Mouse (Mus musculus) CH12.LX (cell line): ENCODE results near the gene Fam71e1. TPM values are rescaled to one million over a fixed set of nuclear protein-coding genes. Genes with fewer than 3 reads are reported as not detected.

Experiments used
- DNase-seq: peaks from one replicate; pipeline ENCODE4 v3.0.0-alpha.2; 2013; ENCODE audit errors: extremely low read depth
- H3K27ac ChIP-seq: 2 replicates; pipeline ENCODE4 v1.5.1; 2012; ENCODE audit warnings: low read depth, mild to moderate bottlenecking, control low read depth, moderate library complexity; ENCODE audit not compliant: insufficient read depth
- H3K27me3 ChIP-seq: replicated peaks from 2 replicates; pipeline ENCODE3; 2012; ENCODE audit warnings: inconsistent platforms
- H3K36me3 ChIP-seq, 2 experiments: replicated peaks in 1 of 2; 2 replicates each; pipeline versions ENCODE3 to v1.6.1; 2012; ENCODE audit warnings: inconsistent platforms in 1 of 2, low read length in 1 of 2, mild to moderate bottlenecking in 1 of 2, mixed read lengths in 1 of 2, moderate library complexity in 1 of 2; ENCODE audit not compliant: control insufficient read depth in 1 of 2, insufficient read depth in 1 of 2
- H3K4me1 ChIP-seq, 2 experiments: 2 replicates each; pipeline ENCODE4 v1.6.1; 2012; ENCODE audit warnings: inconsistent platforms in 1 of 2, moderate library complexity in 1 of 2; ENCODE audit not compliant: insufficient read depth in 2 of 2, control insufficient read depth in 1 of 2
- H3K4me2 ChIP-seq: 2 replicates; pipeline ENCODE4 v1.6.1; 2012; ENCODE audit warnings: low read depth, mild to moderate bottlenecking, control low read depth; ENCODE audit not compliant: poor library complexity, insufficient read depth, severe bottlenecking
- H3K4me3 ChIP-seq, 3 experiments: fragments of 150-350 bp in 1 of 3; sonication (generic) in 1 of 3; replicated peaks in 1 of 3; 2 replicates each; pipeline versions ENCODE3 to v1.5.1; 2011 to 2012; ENCODE audit warnings: low read depth in 2 of 3, low read length in 2 of 3, mild to moderate bottlenecking in 2 of 3, moderate library complexity in 2 of 3, control low read depth in 1 of 3, improper control_type of control experiment in 1 of 3, inconsistent platforms in 1 of 3, mixed read lengths in 1 of 3; ENCODE audit not compliant: poor library complexity in 1 of 3
- H3K79me2 ChIP-seq: replicated peaks from 2 replicates; pipeline ENCODE4 v1.6.1; 2012; ENCODE audit warnings: mild to moderate bottlenecking, moderate library complexity; ENCODE audit not compliant: control insufficient read depth, poor library complexity, insufficient read depth, severe bottlenecking; ENCODE audit errors: extremely low read depth
- H3K9ac ChIP-seq: 2 replicates; pipeline ENCODE4 v1.6.1; 2012; ENCODE audit warnings: low read depth, mild to moderate bottlenecking, control low read depth, moderate library complexity; ENCODE audit not compliant: insufficient read depth
- H3K9me3 ChIP-seq: replicated peaks from 2 replicates; pipeline ENCODE3; 2012; ENCODE audit warnings: low read length, inconsistent platforms, mixed read lengths
- BHLHE40 ChIP-seq: IDR thresholded peaks from 2 replicates; pipeline ENCODE4 v1.6.1; 2011; ENCODE audit warnings: mild to moderate bottlenecking, low read depth, low read length, improper control_type of control experiment
- CHD2 ChIP-seq: IDR thresholded peaks from 2 replicates; pipeline ENCODE4 v1.6.1; 2011; ENCODE audit warnings: low read length, improper control_type of control experiment
- CTCF ChIP-seq, 2 experiments: IDR thresholded peaks in 1 of 2; conservative IDR thresholded peaks in 1 of 2; 2 replicates each; pipeline ENCODE4 v1.5.1; 2011 to 2012; ENCODE audit warnings: low read depth in 2 of 2, low read length in 2 of 2, improper control_type of control experiment in 1 of 2, inconsistent platforms in 1 of 2, mild to moderate bottlenecking in 1 of 2, moderate library complexity in 1 of 2
- E2F4 ChIP-seq: IDR thresholded peaks from 2 replicates; pipeline ENCODE4 v1.6.1; 2011; ENCODE audit warnings: low read depth, low read length, improper control_type of control experiment; ENCODE audit not compliant: insufficient replicate concordance
- ELF1 ChIP-seq: IDR thresholded peaks from 2 replicates; pipeline ENCODE4 v1.6.1; 2014; ENCODE audit warnings: low read depth, mild to moderate bottlenecking, inconsistent platforms, low read length, improper control_type of control experiment
- EP300 ChIP-seq: IDR thresholded peaks from 2 replicates; pipeline ENCODE4 v1.6.1; 2011; ENCODE audit warnings: low read length, improper control_type of control experiment
- ETS1 ChIP-seq: conservative IDR thresholded peaks from 2 replicates; pipeline ENCODE4 v1.6.1; 2012; ENCODE audit warnings: low read depth, mild to moderate bottlenecking, inconsistent platforms, low read length, improper control_type of control experiment, moderate library complexity
- HCFC1 ChIP-seq: IDR thresholded peaks from 2 replicates; pipeline ENCODE4 v1.6.1; 2012; ENCODE audit warnings: low read depth, mild to moderate bottlenecking, inconsistent platforms, low read length, improper control_type of control experiment
- IRF4 ChIP-seq: IDR thresholded peaks from 2 replicates; pipeline ENCODE4 v1.6.1; 2014; ENCODE audit warnings: low read depth, mild to moderate bottlenecking, inconsistent platforms, low read length, improper control_type of control experiment
- JUND ChIP-seq: conservative IDR thresholded peaks from 2 replicates; pipeline ENCODE4 v1.6.1; 2011; ENCODE audit warnings: low read depth, low read length, improper control_type of control experiment
- KAT2A ChIP-seq: IDR thresholded peaks from 2 replicates; pipeline ENCODE4 v1.6.1; 2012; ENCODE audit warnings: low read length, improper control_type of control experiment, inconsistent platforms; ENCODE audit not compliant: insufficient replicate concordance
- MAFK ChIP-seq: IDR thresholded peaks from 2 replicates; pipeline ENCODE4 v1.6.1; 2011; ENCODE audit warnings: low read length, improper control_type of control experiment; ENCODE audit not compliant: insufficient replicate concordance
- MAX ChIP-seq: IDR thresholded peaks from 2 replicates; pipeline ENCODE4 v1.6.1; 2011; ENCODE audit warnings: low read length, improper control_type of control experiment
- MEF2A ChIP-seq: IDR thresholded peaks from 2 replicates; pipeline ENCODE4 v1.6.1; 2014; ENCODE audit warnings: low read depth, mild to moderate bottlenecking, inconsistent platforms, low read length, improper control_type of control experiment, borderline replicate concordance
- MYC ChIP-seq: IDR thresholded peaks from 2 replicates; pipeline ENCODE4 v1.6.1; 2011; ENCODE audit warnings: low read depth, mild to moderate bottlenecking, improper control_type of control experiment, low read length
- NELFE ChIP-seq: IDR thresholded peaks from 2 replicates; pipeline ENCODE4 v1.6.1; 2011; ENCODE audit warnings: low read depth, low read length, improper control_type of control experiment
- NRF1 ChIP-seq: IDR thresholded peaks from 2 replicates; pipeline ENCODE4 v1.6.1; 2014; ENCODE audit warnings: low read depth, mild to moderate bottlenecking, inconsistent platforms, low read length, improper control_type of control experiment, moderate library complexity
- PAX5 ChIP-seq: IDR thresholded peaks from 2 replicates; pipeline ENCODE4 v1.6.1; 2012; ENCODE audit warnings: low read length, inconsistent platforms, mixed read lengths
- POLR2A ChIP-seq: IDR thresholded peaks from 2 replicates; pipeline ENCODE4 v1.6.1; 2011; ENCODE audit warnings: low read depth, mild to moderate bottlenecking, improper control_type of control experiment, low read length
- POLR2AphosphoS2 ChIP-seq: IDR thresholded peaks from 2 replicates; pipeline ENCODE4 v1.6.1; 2011; ENCODE audit warnings: low read depth, low read length, improper control_type of control experiment
- RAD21 ChIP-seq: IDR thresholded peaks from 2 replicates; pipeline ENCODE4 v1.6.1; 2011; ENCODE audit warnings: low read depth, mild to moderate bottlenecking, low read length, improper control_type of control experiment, moderate library complexity
- RCOR1 ChIP-seq: conservative IDR thresholded peaks from 2 replicates; pipeline ENCODE4 v1.6.1; 2012; ENCODE audit warnings: low read depth, mild to moderate bottlenecking, inconsistent platforms, low read length, improper control_type of control experiment
- SIN3A ChIP-seq: IDR thresholded peaks from 2 replicates; pipeline ENCODE4 v1.6.1; 2012; ENCODE audit warnings: low read length, improper control_type of control experiment, inconsistent platforms
- TCF12 ChIP-seq: IDR thresholded peaks from 2 replicates; pipeline ENCODE4 v1.6.1; 2014; ENCODE audit warnings: low read depth, mild to moderate bottlenecking, inconsistent platforms, low read length, improper control_type of control experiment
- UBTF ChIP-seq: IDR thresholded peaks from 2 replicates; pipeline ENCODE4 v1.6.1; 2012; ENCODE audit warnings: low read depth, mild to moderate bottlenecking, inconsistent platforms, low read length, improper control_type of control experiment, moderate library complexity
- ZC3H11A ChIP-seq: IDR thresholded peaks from 2 replicates; pipeline ENCODE4 v1.6.1; 2012; ENCODE audit warnings: low read depth, mild to moderate bottlenecking, inconsistent platforms, low read length, improper control_type of control experiment
- ZKSCAN1 ChIP-seq: IDR thresholded peaks from 2 replicates; pipeline ENCODE4 v1.6.1; 2012; ENCODE audit warnings: low read depth, inconsistent platforms, low read length, improper control_type of control experiment, borderline replicate concordance
- ZMIZ1 ChIP-seq: IDR thresholded peaks from 2 replicates; pipeline ENCODE4 v1.6.1; 2012; ENCODE audit warnings: low read depth, mild to moderate bottlenecking, inconsistent platforms, low read length, improper control_type of control experiment
- ZNF384 ChIP-seq: IDR thresholded peaks from 2 replicates; pipeline ENCODE4 v1.6.1; 2012; ENCODE audit warnings: low read depth, low read length, improper control_type of control experiment, inconsistent platforms
- dilution Hi-C: fragments of 300-500 bp; cut with MboI; formaldehyde crosslinking; loops from 2 replicates; pipeline ENCODE4 v1.14.3; 2020; ENCODE audit warnings: low sequenced_read_pairs; ENCODE audit not compliant: extremely low pct_unique_long_range_greater_than_20kb, extremely low pct_ligation_motif_present
- in situ Hi-C: fragments of 300-500 bp; cut with MboI; formaldehyde crosslinking; loops from 3 replicates; pipeline ENCODE4 v1.14.3; 2019; ENCODE audit warnings: low sequenced_read_pairs, low pct_ligation_motif_present, low pct_unique_long_range_greater_than_20kb, mixed read lengths
- polyA plus RNA-seq: library from polyadenylated mRNA; unstranded; fragments of >175 nt; gene quantifications from 2 replicates; pipeline ENCODE4 v1.2.1, GENCODE M21; 2012; ENCODE audit warnings: low read depth; ENCODE audit not compliant: insufficient read length
- total RNA-seq, 2 experiments: library from RNA; depleted of rRNA; stranded (reverse); fragments of 300-350 nt in 1 of 2; fragments of >200 nt in 1 of 2; gene quantifications; 2 replicates each; pipeline ENCODE4 v1.2.3; 2012 to 2014

Fam71e1 gene
- total and polyA plus RNA-seq, 3 experiments: 0.39 to 1.2 TPM; not detected in 1

DNA sequence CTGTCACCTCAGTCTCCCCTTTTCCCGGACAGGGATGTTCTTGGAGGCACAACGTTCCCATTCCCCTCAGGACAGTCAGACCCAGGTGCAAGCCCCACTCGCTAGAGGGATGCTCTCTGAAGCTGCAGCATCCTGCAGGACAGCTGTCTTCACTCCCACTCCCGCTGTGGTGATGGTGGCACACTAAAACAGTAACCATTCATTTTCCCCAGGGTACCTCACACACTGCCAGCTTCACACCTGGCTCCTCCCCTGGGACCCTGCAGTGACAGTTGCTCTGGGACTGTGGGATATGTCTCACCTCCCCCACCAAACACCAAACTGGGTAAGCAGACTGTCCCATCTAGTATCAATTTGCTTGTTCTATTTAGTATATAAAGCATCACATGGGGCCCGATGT lies 51.3 kb downstream of the Fam71e1 start:
- Histone ChIP-seq H3K9ac (peak overlapping the region; percentile 79; the same call in 1 of the 2 replicates), H3K4me3 (peak overlapping the region; percentile 41 to 82 (median 70)), H3K4me2 (peak overlapping the region; percentile 52), H3K36me3 (peaks cover 37 to 63% of the 10 kb centered on the region in 2 experiments), H3K27ac (peak overlapping the region; percentile 4; the same call in 1 of the 2 replicates), H3K27me3 (no peaks in the 10 kb centered on the region), H3K4me1 (peaks cover 12 to 49% of the 10 kb centered on the region in 2 experiments), H3K9me3 (peaks cover 3% of the 10 kb centered on the region), H3K79me2 (peaks cover 10% of the 10 kb centered on the region; the same call in 1 of the 2 replicates)
- peak; percentile 90 for DNase-seq
- TF ChIP-seq MEF2A: peak; percentile 76; the same call in 1 of the 2 replicates
- TF ChIP-seq BHLHE40: peak; percentile 69
- no peak for TF ChIP-seq MYC
- peak; percentile 92 for TF ChIP-seq EP300
- no peak for TF ChIP-seq POLR2AphosphoS2
- TF ChIP-seq ZKSCAN1: no peak
- TF ChIP-seq RAD21: peak; percentile 6; the same call in 1 of the 2 replicates
- peak; percentile 62; the same call in 1 of the 2 replicates for TF ChIP-seq RCOR1
- peak; percentile 80; the same call in 1 of the 2 replicates for TF ChIP-seq KAT2A
- TF ChIP-seq CTCF (conservative IDR thresholded peaks at IDR 0.05 in 1 of 2, IDR thresholded peaks at IDR 0.05 in 1 of 2; ENCODE audit: low read depth in 2 of 2, low read length in 2 of 2): no peak
- peak; percentile 16; the same call in 1 of the 2 replicates for TF ChIP-seq POLR2A
- peak; percentile 97 for TF ChIP-seq TCF12
- TF ChIP-seq IRF4: peak; percentile 86
- TF ChIP-seq ETS1: peak; percentile 91
- no peak for TF ChIP-seq MAX
- TF ChIP-seq ZNF384: no peak
- TF ChIP-seq ZMIZ1: peak; percentile 52; the same call in 1 of the 2 replicates
- peak; percentile 70; the same call in 1 of the 2 replicates for TF ChIP-seq CHD2
- TF ChIP-seq SIN3A: 0 out of 2 replicates have a peak, but pooled peaks have one; percentile 48
- dilution Hi-C loops: no loop called here
- in situ Hi-C loops: no loop called here

DNA sequence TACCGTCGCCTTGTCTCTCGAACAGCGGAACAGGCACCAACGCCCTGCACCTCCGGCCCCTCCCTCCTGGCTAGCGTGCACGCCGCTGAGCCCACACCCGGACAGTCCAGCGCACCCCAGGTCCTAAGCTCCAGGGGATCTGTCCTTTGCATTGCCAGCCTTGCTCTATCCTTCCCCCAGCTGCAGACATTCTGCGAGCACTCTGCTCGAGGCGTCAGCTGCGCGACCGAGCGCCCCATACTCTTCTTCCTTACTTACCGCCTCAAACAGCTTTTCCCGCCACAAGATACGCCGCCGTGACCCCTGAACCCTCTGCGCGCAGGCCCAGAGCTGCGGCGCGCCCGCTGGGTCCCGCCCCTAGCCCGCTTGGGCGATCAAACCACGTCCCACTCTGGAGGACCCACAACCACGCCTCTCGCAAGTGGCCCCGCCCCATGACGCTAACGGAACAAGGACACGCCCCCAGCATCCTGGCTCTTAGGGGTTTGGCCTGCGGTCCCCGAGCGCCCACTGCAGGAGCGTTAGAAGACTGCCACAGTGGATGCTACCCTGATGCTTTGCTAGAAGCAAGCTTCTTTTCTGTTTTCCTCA lies 52.2 kb downstream of the Fam71e1 start, which contains the start of gene Pold1:
Gene Pold1 (minus strand): TSS at position 353 of the 591 bp plus-strand sequence.
- peak; percentile 99 for DNase-seq
- Histone ChIP-seq H3K4me2 (peak within 1 kb of the TSS; percentile 52), H3K27me3 (no peaks in the 10 kb centered on the region), H3K9me3 (peaks cover 3% of the 10 kb centered on the region), H3K9ac (peak within 1 kb of the TSS; percentile 79), H3K79me2 (peaks cover 10% of the 10 kb centered on the region; the same call in 1 of the 2 replicates), H3K4me1 (peaks cover 12 to 45% of the 10 kb centered on the region in 2 experiments), H3K27ac (peak within 1 kb of the TSS; percentile 52), H3K36me3 (peaks cover 30 to 54% of the 10 kb centered on the region in 2 experiments), H3K4me3 (peak within 1 kb of the TSS; percentile 41 to 82 (median 70))
- dilution Hi-C loops (no loop called here), in situ Hi-C loops (no loop called here)
- TF ChIP-seq IRF4: peak; percentile 45
- no peak for TF ChIP-seq ZKSCAN1
- peak; percentile 94; the same call in 1 of the 2 replicates for TF ChIP-seq E2F4
- TF ChIP-seq MAX: peak; percentile 65
- TF ChIP-seq NELFE: peak; percentile 65; the same call in 1 of the 2 replicates
- peak; percentile 85 for TF ChIP-seq SIN3A
- TF ChIP-seq JUND: no peak
- peak; percentile 99 for TF ChIP-seq RAD21
- peak; percentile 55 to 98; a peak in 3 of 4 replicates for TF ChIP-seq CTCF (conservative IDR thresholded peaks at IDR 0.05 in 1 of 2, IDR thresholded peaks at IDR 0.05 in 1 of 2; ENCODE audit: low read depth in 2 of 2, low read length in 2 of 2)
- peak; percentile 71 for TF ChIP-seq HCFC1
- TF ChIP-seq KAT2A: peak; percentile 86; the same call in 1 of the 2 replicates
- no peak for TF ChIP-seq UBTF
- no peak for TF ChIP-seq ZNF384
- peak; percentile 69; the same call in 1 of the 2 replicates for TF ChIP-seq POLR2A
- TF ChIP-seq ELF1: peak; percentile 79
- peak; percentile 76 for TF ChIP-seq MYC
- no peak for TF ChIP-seq MAFK
- no peak for TF ChIP-seq PAX5
- TF ChIP-seq NRF1: peak; percentile 92
- peak; percentile 90 for TF ChIP-seq ZC3H11A
- TF ChIP-seq ZMIZ1: peak; percentile 56
- TF ChIP-seq ETS1: 0 out of 2 replicates have a peak, but pooled peaks have one; percentile 40
